Mouse (Mus musculus): Measurements from ENCODE around the gene Olfr1427. TPM values are rescaled to one million over a fixed set of nuclear protein-coding genes. Genes with fewer than 3 reads are reported as not detected.
A peak's percentile ranks its signal among the peaks of the same experiment; 100 is the strongest.
"Not testable (repeated sequence)": the region's sequence is repeated elsewhere in the genome, so short reads cannot be mapped to it uniquely, and the experiment has no call there.

Olfr1427 gene
- not detected for total RNA-seq (2021)

- intact Hi-C loops (cut with DNase I) = no loop called here
- no peak for DNase-seq
Measured at GRCm38 (mm10) chr19:12103234-12103633, at the start of gene Olfr1427. Olfr1427 (minus strand) TSS chr19:12103334.

GRCm38 (mm10) chr19:12145452-12145851 lies 42.3 kb upstream of the Olfr1427 start:
- no peak for DNase-seq

GRCm38 (mm10) chr19:12143356-12143755 lies 40.2 kb upstream of the Olfr1427 start:
- intact Hi-C loops (cut with DNase I) = no loop called here
- DNase-seq = no peak

More at GRCm38 (mm10) chr19:12145452-12145851, 42.3 kb upstream of the Olfr1427 start:
- intact Hi-C loops (cut with DNase I) = no loop called here

- intact Hi-C loops (cut with DNase I) = no loop called here
- peak in 1 of 2 experiments; percentile 25 for DNase-seq
Measured at GRCm38 (mm10) chr19:12134289-12134688, 31.2 kb upstream of the Olfr1427 start.

- no peak for DNase-seq
Measured at GRCm38 (mm10) chr19:12123103-12123502, 20.0 kb upstream of the Olfr1427 start, which contains the start of gene Olfr76. Olfr76 (minus strand) TSS chr19:12123203.

GRCm38 (mm10) chr19:12116464-12116863 lies 13.3 kb upstream of the Olfr1427 start:
- DNase-seq = no peak
- intact Hi-C loops (cut with DNase I) = no loop called here

More at GRCm38 (mm10) chr19:12123103-12123502, 20.0 kb upstream of the Olfr1427 start, which contains the start of gene Olfr76:
- intact Hi-C loops (cut with DNase I) = no loop called here

GRCm38 (mm10) chr19:12115797-12116196 lies 12.7 kb upstream of the Olfr1427 start, which contains the start of gene Olfr1428:
Olfr1428 (minus strand) TSS chr19:12115897.
- DNase-seq = no peak
- intact Hi-C loops (cut with DNase I) = no loop called here

GRCm38 (mm10) chr19:12113807-12114206 lies 10.7 kb upstream of the Olfr1427 start:
- intact Hi-C loops (cut with DNase I) = no loop called here
- no peak for DNase-seq

GRCm38 (mm10) chr19:12104541-12104940 lies 1.4 kb upstream of the Olfr1427 start:
- intact Hi-C loops (cut with DNase I) = no loop called here
- DNase-seq = no peak

GRCm38 (mm10) chr19:12091913-12092312 lies 11.2 kb downstream of the Olfr1427 start, which contains the start of gene Olfr1426:
Olfr1426 (minus strand) TSS chr19:12092013.
- intact Hi-C loops (cut with DNase I) = no loop called here
- no peak for DNase-seq

- intact Hi-C loops (cut with DNase I); DNase-seq: not testable (repeated sequence)
Measured at GRCm38 (mm10) chr19:12077631-12078030, 25.5 kb downstream of the Olfr1427 start, which contains the start of gene Olfr1425. Olfr1425 (minus strand) TSS chr19:12077731.

GRCm38 (mm10) chr19:12069546-12069945 lies 33.6 kb downstream of the Olfr1427 start:
- intact Hi-C loops (cut with DNase I); DNase-seq: not testable (repeated sequence)

- intact Hi-C loops (cut with DNase I) = not testable (repeated sequence)
Measured at GRCm38 (mm10) chr19:12067806-12068205, 35.3 kb downstream of the Olfr1427 start.

GRCm38 (mm10) chr19:12062582-12062981 lies 40.6 kb downstream of the Olfr1427 start, which contains the start of gene Olfr1424:
Olfr1424 (minus strand) TSS chr19:12062682.
- intact Hi-C loops (cut with DNase I); DNase-seq: not testable (repeated sequence)

More at GRCm38 (mm10) chr19:12067806-12068205, 35.3 kb downstream of the Olfr1427 start:
- DNase-seq = not testable (repeated sequence)

Other genes starting within 250 kb of the Olfr1427 start
- gene Olfr1418, start 242.3 kb downstream of the Olfr1427 start, total RNA-seq (2021) = not detected
- not detected for gene Olfr1419, start 228.2 kb downstream of the Olfr1427 start, total RNA-seq (2021)
- not detected for gene Olfr1420, start 216.8 kb downstream of the Olfr1427 start, total RNA-seq (2021)
- gene Patl1, start 190.9 kb downstream of the Olfr1427 start, total RNA-seq (2021) = 10 to 100 TPM; 33.2 to 33.8 TPM
- gene Osbp, start 137.4 kb downstream of the Olfr1427 start, total RNA-seq (2021) = 10 to 100 TPM; 74.0 to 83.6 TPM
- not detected for gene Olfr1423, start 62.0 kb downstream of the Olfr1427 start, total RNA-seq (2021)
- gene Olfr1424, start 40.7 kb downstream of the Olfr1427 start, total RNA-seq (2021) = not detected
- not detected for gene Olfr1425, start 25.6 kb downstream of the Olfr1427 start, total RNA-seq (2021)
- not detected for gene Olfr1426, start 11.3 kb downstream of the Olfr1427 start, total RNA-seq (2021)
- not detected for gene Olfr1428, start 12.6 kb upstream of the Olfr1427 start, total RNA-seq (2021)
- gene Olfr76, start 19.9 kb upstream of the Olfr1427 start, total RNA-seq (2021) = not detected
- gene Olfr1555-ps1, start 66.8 kb upstream of the Olfr1427 start, total RNA-seq (2021) = not detected
- gene Olfr1431, start 97.3 kb upstream of the Olfr1427 start, total RNA-seq (2021) = not detected
- not detected for gene Olfr1432, start 129.3 kb upstream of the Olfr1427 start, total RNA-seq (2021)
- gene Olfr262, start 138.3 kb upstream of the Olfr1427 start, total RNA-seq (2021) = not detected
- not detected for gene Olfr235, start 157.7 kb upstream of the Olfr1427 start, total RNA-seq (2021)
- gene Olfr1434, start 176.5 kb upstream of the Olfr1427 start, total RNA-seq (2021) = not detected
- not detected for gene Olfr1436, start 195.8 kb upstream of the Olfr1427 start, total RNA-seq (2021)
- gene Olfr1437, start 221.8 kb upstream of the Olfr1427 start, total RNA-seq (2021) = not detected
- gene Olfr1438-ps1, start 232.6 kb upstream of the Olfr1427 start, total RNA-seq (2021) = not detected